Mouse (Mus musculus) left cerebral cortex, postnatal 25 days (tissue): ENCODE data around the gene Gm37596. TPM values are rescaled to one million over a fixed set of nuclear protein-coding genes. Genes with fewer than 3 reads are reported as not detected.
"Not testable (repeated sequence)": the region's sequence is repeated elsewhere in the genome, so short reads cannot be mapped to it uniquely, and the experiment has no call there.

Experiments used
- DNase-seq, 2 experiments: peaks; one replicate each; pipeline ENCODE4 v3.0.0; 2022; ENCODE audit warnings: low spot score in 2 of 2, mixed read lengths in 1 of 2
- intact Hi-C: fragments of 180-260 bp; cut with DNase I; formaldehyde crosslinking; loops from one replicate; pipeline ENCODE4 v1.15.1; 2025
- total RNA-seq, 2 experiments: library from RNA; stranded (reverse); gene quantifications; 2 replicates each; pipeline ENCODE4 v1.2.3; 2021

Gene Gm37596
- total RNA-seq: not detected

GRCm38 (mm10) chr3:93692970-93693369, at the start of gene Gm37596:
Gene Gm37596, minus strand, starts transcription at chr3:93693070.
- intact Hi-C loops, DNase-seq: not testable (repeated sequence)

DNA sequence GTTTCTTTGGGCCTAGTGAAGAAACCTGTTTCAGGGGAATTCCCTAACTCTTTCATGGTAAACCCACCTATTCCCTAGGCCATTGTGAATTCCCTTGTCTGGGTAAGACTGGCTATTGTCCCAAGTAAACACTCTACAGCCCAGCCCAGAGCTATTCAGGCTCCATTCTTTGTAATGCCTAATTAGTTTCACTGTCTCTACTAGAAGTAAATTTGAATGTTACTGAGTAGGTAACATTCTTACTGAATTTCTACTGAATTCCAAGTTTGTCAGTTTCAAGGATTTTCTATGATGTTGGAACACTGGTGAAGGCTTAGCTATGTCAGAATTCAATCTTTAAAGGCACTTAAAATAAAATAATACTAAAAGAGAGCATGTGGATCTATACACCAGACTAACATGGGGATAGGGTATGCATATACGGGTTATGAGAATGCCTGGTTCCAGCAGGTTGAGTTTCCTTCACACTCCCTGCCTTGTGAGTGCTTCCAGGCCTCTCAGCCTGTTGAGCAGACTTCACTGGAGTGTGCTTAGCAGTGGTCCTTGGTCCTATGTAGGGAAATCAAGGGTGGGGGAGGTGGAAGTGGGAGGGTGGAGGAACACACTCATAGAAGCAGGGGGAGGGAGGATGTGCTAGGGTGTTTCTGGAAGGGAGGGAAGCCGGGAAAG, 16.2 kb upstream of the Gm37596 start:
- intact Hi-C loops, DNase-seq: not testable (repeated sequence)

GRCm38 (mm10) chr3:93676210-93676609, 16.7 kb downstream of the Gm37596 start, which contains the start of gene Tdpoz1:
Gene Tdpoz1, minus strand, starts transcription at chr3:93676310.
- DNase-seq, intact Hi-C loops: not testable (repeated sequence)

DNA sequence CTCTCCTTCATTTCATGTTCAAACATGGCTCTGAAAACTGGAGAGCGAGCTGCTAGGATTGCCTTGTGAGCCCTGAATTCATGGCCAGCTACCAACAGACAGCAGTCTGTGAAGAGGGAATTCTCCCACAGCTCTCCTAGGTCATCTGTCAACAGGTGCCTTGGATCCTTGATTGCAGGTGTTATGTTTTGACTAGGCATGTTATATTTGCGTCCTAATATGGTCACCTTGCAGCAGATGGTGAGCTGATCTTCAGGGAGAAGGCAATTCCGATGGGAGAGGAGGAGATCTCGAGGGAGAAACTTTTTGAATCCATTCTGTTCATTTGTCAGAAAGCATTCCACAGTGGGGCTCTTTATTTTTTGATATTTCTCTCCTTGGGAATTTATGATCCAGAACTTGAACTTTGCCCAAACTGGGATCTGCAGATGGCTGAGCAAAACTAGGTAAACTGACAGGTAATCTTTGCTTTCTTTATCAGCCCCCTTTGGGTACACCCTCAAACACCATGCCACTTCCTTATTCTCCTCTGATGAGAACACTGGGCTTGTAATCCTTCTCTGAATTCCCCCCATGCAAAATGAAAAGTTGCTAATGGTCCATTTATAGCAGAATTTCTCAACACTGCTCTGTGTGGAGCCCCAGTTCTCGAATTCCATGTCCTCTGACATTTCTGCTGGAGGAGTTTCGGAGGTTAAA, 21.9 kb downstream of the Gm37596 start:
- intact Hi-C loops, DNase-seq: not testable (repeated sequence)

DNA sequence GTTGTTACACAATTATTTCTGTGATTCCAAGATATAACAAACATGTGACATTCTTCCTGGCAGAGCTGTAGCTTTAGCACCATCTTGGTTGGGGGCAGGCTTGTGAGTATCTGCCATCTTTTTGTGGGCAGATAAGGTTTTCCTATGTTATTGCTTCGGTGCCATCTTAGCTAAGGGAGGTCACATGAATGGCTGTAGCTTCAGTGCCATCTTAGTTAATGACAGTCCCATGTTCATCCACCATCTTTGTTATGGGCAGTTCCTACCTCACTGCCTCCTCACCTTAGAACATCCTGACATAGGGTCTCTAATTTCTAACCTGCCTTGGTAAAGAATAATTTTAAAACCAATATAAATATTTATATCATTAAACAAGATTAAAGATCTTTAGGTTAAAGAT, 38.6 kb downstream of the Gm37596 start:
- no peak for DNase-seq
- intact Hi-C loops: no loop called here

DNA sequence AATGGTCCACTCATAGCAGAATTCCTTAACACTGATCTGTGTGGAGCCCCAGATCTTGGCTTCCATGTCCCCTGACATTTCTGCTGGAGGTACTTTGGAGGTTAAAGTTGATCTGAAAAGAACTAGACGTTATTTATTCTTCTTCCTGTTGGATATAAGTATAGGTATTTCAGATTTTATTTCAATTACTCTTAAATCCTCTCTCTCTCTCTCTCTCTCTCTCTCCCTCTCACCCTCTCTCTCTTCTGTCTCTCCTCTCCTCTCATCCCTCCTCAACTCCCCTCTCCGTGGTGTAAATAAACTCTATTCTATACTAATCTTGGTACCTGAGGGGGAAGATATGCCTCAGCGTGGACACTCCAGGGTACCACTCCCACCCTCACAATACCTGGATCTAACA, 40.3 kb downstream of the Gm37596 start, which contains the start of gene Tdpoz2:
Gene Tdpoz2 (minus strand): TSS at position 101 of the 400 bp plus-strand sequence.
- DNase-seq: no peak
- intact Hi-C loops: no loop called here

Other genes with a start within 250 kb of the Gm37596 start
- gene Tchhl1, start 224.3 kb downstream of the Gm37596 start, total RNA-seq: not detected
- 10 to 100 TPM in 1 of 2 experiments, 1 to 10 TPM in 1; 8.3 to 11.3 TPM for gene S100a11, start 172.6 kb downstream of the Gm37596 start, total RNA-seq
- 10 to 100 TPM; 35.9 to 41.5 TPM for gene S100a10, start 138.0 kb downstream of the Gm37596 start, total RNA-seq
- gene Tdpoz2, start 40.4 kb downstream of the Gm37596 start, total RNA-seq: not detected
- not detected for gene Tdpoz1, start 16.8 kb downstream of the Gm37596 start, total RNA-seq
- not detected for gene Gm5773, start 79.9 kb upstream of the Gm37596 start, total RNA-seq
- not detected for gene Tdpoz4, start 103.3 kb upstream of the Gm37596 start, total RNA-seq
- not detected for gene Tdpoz3, start 132.9 kb upstream of the Gm37596 start, total RNA-seq